Mouse (Mus musculus): Measurements from ENCODE around the gene Rcsd1. TPM values are rescaled to one million over a fixed set of nuclear protein-coding genes. Genes with fewer than 3 reads are reported as not detected.

Gene Rcsd1
- polyA plus RNA-seq (2015; fragmentation: Illumina TruSeq; extraction: RNeasy Lipid Tissue Mini Kit (QIAGEN cat#74804); ENCODE audit: insufficient read depth, low read depth, low replicate concordance), result 4.3 TPM

GRCm38 (mm10) chr1:165709629-165710256 lies at the start of gene Rcsd1:
Rcsd1 (minus strand) TSS chr1:165709757.

DNA sequence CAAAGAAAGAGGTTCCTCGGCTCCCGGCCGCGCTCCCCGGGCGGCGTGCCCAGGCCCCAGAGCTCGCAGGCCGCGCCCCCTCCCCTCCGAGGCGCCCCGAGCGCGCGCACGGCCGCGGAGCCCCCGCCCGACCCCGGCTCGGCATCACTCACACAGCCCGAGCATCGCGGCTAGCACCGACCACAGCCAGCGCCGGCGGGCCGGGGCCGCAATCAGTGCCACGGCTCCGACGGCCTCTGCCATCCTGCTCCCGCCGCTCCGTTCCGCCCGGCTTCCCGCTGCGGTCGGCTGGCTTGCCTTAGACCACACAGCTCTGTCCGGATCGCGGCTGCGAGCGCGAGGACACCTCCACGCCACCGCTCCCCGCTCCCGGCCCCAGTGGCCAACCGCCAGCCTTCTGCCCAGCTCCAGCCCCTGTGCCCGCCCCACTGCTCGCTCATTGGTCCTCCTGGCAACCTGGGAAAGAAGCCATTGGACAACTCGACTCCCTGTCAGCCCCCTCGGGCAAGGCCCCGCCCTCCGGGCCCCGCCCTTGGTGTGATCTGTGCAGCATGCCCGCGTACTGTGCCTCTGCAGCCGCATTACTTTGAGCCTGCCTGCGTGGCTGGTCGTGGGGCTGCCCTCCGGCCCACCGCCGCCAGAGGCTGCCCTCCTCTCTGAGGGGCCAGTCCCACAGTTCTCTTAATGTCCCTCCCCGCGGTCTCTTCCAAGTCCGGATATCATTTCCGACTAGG lies 75.2 kb downstream of the Rcsd1 start, which contains the start of gene Mpzl1:
Mpzl1 (minus strand) TSS at position 388 of the 734 bp plus-strand sequence.

Other genes with a start within 250 kb of the Rcsd1 start
- gene Dcaf6, start 249.3 kb downstream of the Rcsd1 start, polyA plus RNA-seq (2015; fragmentation: Illumina TruSeq; extraction: RNeasy Lipid Tissue Mini Kit (QIAGEN cat#74804); ENCODE audit: insufficient read depth, low read depth, low replicate concordance), result 7.5 TPM
- gene Mpc2, start 249.1 kb downstream of the Rcsd1 start, polyA plus RNA-seq (2015; fragmentation: Illumina TruSeq; extraction: RNeasy Lipid Tissue Mini Kit (QIAGEN cat#74804); ENCODE audit: insufficient read depth, low read depth, low replicate concordance), result 49.8 TPM
- gene Adcy10, start 224.6 kb downstream of the Rcsd1 start, polyA plus RNA-seq (2015; fragmentation: Illumina TruSeq; extraction: RNeasy Lipid Tissue Mini Kit (QIAGEN cat#74804); ENCODE audit: insufficient read depth, low read depth, low replicate concordance), result not detected
- 15.6 TPM for gene Mpzl1, start 75.2 kb downstream of the Rcsd1 start, polyA plus RNA-seq (2015; fragmentation: Illumina TruSeq; extraction: RNeasy Lipid Tissue Mini Kit (QIAGEN cat#74804); ENCODE audit: insufficient read depth, low read depth, low replicate concordance)
- 27.6 TPM for gene Creg1, start 54.0 kb upstream of the Rcsd1 start, polyA plus RNA-seq (2015; fragmentation: Illumina TruSeq; extraction: RNeasy Lipid Tissue Mini Kit (QIAGEN cat#74804); ENCODE audit: insufficient read depth, low read depth, low replicate concordance)
- not detected for gene Cd247, start 78.9 kb upstream of the Rcsd1 start, polyA plus RNA-seq (2015; fragmentation: Illumina TruSeq; extraction: RNeasy Lipid Tissue Mini Kit (QIAGEN cat#74804); ENCODE audit: insufficient read depth, low read depth, low replicate concordance)

Measured in pancreas, adult 10 weeks (tissue).